Mouse (Mus musculus): ENCODE data around the gene Klhl29.

Klhl29 gene

DNA sequence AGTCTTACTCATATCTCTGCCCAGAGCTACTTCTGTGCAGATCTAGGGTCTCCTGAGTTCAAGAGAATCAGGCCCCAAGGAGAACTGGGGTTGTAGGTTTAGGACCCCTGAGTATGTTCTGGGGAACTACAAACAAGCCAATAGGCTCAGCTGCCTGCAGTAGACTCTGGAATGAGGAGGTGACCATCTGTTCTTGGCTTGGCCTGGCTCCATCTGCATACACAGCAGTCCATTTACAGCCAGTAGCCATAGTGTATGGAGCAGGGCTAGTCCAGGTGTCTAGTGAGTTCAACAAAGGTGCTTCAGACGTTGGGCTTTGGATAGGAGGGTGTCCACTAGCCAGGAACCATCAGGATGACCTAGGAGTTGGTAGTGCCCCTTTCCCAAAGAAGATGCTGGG lies 151.9 kb downstream of the Klhl29 start:
- DNase-seq (ENCODE audit: extremely low spot score, low read depth, low spot score), result no peak

DNA sequence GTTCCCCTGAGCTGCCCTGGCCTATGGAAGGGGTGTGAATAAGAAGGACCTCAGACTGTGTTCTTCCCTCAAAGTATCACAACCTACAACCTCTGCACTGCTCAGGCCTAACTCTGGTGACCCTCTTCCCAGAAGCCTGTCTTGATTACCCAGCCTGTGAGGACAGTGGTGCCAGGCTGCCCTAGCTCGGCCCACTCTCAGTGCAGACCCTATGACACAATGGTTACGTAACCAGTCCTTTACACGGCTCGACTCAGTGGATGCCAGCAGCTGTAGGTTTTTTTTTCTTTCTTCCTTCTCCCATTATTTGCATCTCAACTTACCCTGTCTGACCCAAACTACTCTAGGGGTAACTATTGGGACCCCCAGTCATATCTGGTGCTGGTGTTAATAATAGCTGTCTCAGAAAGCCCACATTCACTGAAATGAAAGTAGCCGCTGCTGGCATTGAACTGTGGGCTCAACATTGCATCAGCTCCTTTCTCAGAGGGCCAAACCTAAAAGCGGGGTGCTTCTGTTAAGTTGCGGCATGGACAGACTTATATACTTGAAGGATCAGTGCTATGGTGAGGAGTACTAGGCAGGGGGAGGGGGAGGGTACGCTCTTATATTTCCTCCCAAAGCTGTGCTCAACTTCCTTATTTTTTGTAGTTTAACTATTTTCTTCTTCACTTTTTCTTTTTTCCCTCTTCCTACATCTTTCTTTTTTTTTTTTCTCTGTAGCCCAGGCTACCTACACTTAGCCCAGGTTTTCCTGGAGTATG lies 152.9 kb downstream of the Klhl29 start:
- DNase-seq (ENCODE audit: extremely low spot score, low read depth, low spot score), result no peak

DNA sequence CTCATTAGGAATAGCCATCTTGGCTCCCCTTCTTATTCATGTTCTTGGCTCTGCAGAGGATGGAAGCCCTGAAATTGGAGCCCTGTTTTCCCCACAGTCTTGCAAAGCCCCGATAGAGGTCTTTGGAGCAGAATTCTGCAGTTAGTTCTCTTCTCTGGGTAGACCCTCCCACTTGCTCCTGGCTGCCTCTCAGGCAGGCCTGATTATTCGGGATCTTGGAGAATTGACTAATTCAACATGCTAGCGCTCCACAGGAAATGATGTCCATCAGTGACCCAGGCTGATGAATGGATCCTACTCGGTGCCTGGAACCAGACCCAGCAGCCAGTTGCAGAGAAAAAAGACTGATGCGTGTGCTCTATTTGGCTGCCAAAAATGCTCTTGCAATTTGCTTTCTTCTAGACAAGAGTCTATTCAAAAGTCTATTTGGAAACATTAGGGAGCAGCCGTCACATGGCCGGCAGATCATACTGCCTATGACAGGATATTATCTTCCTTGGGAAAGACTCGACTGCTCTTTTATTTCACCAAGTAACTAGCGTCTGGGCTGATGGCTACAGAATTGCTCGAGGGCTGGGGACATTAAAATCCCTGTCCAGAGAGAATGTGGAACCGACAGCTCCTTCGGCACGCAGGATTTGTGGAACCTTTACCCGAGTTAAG lies 155.4 kb downstream of the Klhl29 start:
- DNase-seq (ENCODE audit: extremely low spot score, low read depth, low spot score), result no peak

DNA sequence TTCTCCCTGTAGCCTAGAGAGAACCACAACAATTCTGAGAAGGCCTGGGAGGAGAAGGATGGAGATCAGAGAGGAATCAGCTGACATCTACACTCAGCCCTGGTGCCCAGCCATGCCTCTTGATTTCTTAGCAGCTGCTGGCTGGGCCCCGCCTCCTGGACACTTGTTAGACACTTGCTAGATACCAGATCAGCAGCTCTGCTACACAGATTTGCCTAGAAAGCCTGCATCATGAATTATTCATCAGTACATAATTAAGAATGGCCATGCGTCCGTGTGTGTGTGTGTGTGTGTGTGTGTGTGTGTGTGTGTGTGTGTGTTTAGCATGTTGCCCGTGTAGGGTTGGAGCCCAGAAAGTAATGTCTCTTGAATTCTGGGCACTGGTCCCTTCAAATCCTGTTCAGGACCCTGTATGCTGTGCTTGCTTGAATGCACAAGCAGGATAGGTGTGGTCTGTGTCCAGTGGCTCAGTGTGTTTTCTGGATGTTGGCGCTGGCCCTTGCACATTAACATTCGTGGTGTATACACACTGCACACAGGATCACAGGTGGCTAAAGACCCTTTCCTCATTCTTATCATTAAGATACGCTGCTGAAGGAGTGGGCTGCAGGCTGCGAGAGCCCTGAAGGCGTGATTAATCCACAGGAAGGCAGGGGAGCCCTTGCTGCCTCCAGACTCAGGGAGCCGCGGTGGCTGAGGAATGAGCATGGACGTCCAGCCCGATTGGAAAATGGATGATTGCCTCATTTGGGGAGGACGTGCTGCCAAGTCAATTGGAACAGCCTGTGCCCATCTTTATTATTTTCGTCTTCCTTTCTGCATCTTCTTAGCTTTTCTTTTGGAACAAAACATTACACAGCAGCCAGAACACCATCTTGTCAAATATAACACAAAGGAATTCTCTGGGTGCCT lies 159.4 kb downstream of the Klhl29 start:
- no peak for DNase-seq (ENCODE audit: extremely low spot score, low read depth, low spot score)

DNA sequence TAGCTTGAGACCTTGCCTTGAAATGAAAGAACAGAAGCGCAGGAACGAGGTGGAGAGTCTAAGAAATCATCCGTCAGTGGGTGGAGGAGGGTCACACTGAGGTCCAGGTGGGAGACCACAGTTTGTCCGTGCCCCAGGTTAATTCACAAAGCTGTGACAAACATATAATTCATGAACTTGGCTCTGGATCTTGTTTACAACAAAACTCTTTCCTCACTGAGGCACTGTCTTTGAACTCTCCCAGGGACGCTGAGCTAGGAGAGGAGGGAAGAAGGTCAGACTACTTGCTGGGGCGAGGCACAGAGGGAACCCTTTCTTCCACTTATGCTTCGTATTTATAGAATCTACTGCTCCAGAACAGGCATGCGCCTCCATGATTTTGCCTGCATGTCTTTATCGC lies 161.2 kb downstream of the Klhl29 start:
- no peak for DNase-seq (ENCODE audit: extremely low spot score, low read depth, low spot score)

DNA sequence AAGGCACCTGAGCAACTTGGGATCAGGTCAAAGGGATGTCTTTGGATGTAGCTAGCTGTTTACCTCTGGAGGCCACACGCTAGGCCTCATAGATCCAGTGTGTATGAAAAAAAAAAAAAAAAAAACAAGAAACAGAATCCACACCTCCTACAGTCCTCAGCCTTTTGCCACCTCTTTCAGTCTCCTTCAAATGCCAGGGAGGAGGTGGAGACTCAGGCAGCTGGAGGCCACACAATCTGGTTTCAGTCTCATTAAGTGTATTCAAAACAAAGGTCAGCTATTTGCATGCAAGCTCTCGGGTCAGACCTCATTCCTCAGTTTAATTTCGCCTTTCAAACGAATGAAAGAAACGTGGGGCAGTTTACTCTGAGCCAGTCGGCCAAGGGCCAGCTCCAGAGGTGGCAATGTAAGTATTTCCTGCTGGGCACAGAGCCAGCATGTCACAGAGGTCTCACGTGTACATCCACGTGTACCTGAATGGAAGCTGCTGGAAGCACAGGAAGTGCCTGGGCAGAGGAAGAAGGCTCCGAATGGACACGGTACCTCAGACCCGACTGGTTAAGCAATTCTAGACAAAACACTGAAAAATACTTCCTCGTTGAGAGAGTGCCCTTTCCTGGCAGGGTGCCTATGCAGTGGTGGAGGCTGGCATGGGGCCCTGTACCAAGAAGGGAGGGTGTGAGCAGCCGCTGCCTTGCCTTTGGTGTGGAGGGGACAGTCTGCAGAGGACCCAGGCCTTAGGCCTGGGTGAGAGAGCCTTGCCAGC lies 162.0 kb downstream of the Klhl29 start:
- DNase-seq (ENCODE audit: extremely low spot score, low read depth, low spot score), result no peak

DNA sequence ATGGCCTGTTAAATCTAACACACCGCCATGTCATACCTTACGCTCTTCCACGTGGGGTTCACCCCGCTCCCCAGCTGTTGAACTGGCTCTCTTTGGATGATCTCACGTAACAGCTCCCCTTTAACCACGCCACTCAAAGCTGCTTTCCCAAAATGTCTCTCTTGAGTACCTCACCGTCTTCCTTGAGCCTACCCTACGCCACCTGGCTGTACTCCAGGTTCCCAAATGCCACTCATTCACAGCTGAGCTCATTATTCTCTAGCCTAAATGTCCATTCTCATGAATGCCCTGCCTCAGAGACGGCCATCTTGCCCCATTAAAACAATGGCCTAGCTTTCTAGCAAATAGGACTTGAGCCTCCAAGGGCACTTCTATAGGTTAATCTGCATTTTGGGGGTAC lies 163.6 kb downstream of the Klhl29 start:
- no peak for DNase-seq (ENCODE audit: extremely low spot score, low read depth, low spot score)

DNA sequence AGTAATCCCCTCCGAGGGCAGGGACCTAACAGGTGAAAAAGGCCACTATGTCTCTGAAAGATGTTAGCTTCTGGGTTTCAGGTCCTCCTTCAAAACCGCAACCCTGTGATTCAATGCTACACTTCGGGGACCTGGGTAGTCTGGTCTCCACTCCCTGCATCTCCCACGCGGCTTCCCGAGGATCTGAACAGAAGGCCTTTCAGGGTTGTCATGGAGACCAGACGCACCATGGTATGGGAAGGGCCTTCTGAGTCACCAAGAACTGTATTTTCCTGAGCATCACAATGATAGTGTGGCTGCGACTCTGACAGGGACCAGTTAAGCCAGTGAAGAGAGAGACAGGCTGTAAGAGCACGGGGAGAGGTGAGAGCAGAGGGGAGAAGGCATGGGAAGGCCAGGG lies 164.7 kb downstream of the Klhl29 start:
- DNase-seq (ENCODE audit: extremely low spot score, low read depth, low spot score), result no peak

DNA sequence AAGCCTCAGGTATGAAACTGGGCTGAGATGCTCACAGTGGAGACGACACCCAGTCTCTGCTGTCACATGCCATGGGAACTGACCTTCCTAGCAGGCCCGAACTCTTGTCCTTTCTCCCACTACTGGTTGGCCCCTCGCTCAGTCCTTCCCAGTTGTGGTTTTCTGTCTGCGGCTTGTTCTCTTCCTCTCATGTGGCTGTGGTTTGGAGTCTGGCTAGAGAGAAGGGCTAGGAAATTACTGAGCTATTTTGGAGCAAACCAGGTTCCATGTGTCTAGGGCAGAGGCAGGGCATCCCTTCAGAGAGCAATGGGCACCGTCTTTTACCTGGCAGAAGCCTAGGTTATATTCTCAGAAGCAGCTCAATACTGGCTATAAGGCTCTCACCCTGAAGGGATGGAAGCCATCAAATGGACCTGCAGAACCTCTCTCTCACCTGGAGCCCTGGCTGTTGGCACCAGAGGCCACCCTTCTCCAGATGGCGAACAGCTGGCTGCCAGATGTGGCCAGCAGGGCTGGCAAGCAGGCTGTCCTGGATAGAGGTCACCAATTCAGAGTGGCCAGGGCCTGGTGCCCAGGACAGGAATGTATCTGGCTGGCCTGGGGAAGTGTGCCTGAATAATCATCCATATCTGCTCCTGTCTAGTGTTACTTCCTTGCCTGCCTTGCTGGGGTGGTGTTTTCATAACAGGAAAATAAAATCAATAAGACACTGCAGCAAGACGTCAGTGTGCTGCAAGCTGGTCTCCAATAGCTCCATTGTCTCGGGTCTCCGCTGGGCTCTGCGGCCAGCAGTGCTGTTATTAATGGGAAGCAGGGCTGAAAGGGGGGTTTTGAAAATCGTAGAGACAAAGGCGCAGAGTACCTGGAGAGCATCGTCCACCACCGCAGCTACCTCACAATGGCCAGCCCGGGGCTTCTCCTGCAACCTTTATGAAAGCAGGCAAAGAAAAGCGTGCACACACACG lies 167.3 kb downstream of the Klhl29 start:
- no peak for DNase-seq (ENCODE audit: extremely low spot score, low read depth, low spot score)

DNA sequence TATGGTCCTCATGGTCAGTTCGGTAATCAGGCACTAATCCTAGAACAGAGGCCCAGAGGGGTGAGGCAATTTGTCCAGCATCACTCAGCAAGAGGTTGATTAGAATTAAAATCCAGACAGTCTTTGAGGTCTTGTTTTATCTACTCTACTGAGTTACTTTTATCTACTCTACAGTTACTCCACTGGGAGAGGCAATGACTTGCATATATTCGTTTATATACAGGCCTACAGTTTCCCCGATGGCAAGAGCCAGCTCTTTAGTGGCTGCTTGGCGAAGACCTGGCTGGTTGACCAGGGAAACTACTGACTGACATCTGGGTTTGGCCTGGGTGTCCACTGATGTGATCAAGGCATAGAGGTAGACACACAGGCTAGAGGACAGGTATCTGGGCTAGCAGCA lies 168.3 kb downstream of the Klhl29 start:
- DNase-seq (ENCODE audit: extremely low spot score, low read depth, low spot score), result no peak

DNA sequence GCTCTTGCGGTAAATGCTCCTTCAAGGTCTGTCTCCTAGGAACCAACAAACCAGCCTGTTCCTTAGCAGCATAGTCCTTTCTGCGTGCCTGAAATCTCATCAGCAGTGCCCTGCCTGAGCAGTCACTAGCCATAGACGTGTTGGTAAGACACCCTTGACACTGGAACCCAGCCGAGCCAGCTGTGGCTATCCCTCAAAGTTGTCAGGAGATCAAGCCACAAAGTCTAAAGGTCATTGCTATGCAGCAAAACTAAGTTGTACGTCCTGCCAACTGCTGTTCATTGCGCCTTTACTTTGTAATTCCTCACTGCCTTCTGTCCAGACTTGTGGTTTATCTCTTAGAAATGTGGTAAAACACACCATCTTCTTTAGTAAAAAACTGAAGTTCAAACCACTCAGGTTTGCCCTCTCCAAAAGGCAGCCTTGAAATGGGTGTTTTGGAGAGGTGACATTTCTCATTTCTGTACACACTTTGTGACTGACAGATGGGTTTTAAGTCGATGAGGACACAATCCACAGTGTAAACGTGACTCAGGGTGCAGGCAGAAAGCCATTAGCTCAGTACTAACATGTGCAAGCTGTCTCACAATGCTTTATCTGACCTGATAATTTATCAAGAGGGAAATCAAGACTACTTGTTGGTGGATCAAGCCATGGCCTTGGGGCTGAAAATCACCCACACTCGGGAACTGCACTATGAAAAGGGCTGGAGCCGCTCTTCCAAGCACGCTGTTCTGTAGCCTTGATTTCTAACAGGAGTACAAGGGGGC lies 171.2 kb downstream of the Klhl29 start:
- no peak for DNase-seq (ENCODE audit: extremely low spot score, low read depth, low spot score)

DNA sequence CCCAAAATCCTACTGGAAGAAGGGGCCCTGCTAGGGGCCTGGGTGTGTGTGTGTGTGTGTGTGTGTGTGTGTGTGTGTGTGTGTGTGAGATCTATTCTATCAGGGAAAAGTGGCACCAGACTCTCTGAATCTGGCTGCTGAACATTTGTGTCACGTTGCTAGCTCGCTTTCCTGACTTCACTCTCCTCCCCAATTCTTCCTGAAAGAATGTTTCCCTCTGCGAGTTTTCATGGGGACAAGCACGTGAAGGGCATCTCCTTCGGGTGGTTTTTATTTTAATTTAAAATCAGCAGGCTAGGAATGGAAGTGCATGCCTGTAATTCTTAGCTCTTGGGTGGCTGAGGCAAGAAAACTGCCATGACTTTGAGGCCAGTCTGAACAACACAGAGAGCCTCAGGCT lies 172.1 kb downstream of the Klhl29 start:
- DNase-seq (ENCODE audit: extremely low spot score, low read depth, low spot score), result no peak

DNA sequence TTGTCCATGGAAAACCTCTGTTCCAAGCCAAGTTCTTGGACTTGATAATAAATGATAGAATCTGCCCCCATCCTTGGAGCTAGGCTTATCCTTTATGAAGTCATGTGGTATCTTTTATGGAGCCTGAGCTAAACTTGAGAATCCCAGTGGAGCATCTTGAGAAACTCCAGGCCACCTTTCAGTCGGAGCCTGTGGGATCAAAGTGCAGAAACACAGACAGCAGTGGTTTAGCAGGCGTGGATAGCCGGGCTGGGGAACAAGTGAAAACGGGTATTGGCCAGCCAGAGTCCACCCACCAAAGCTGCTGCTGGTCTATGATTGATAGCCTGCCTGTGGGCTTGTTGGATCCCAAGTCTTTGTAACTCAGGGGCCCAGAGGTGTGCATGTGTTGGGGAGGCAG lies 177.2 kb downstream of the Klhl29 start:
- DNase-seq (ENCODE audit: extremely low spot score, low read depth, low spot score), result no peak

DNA sequence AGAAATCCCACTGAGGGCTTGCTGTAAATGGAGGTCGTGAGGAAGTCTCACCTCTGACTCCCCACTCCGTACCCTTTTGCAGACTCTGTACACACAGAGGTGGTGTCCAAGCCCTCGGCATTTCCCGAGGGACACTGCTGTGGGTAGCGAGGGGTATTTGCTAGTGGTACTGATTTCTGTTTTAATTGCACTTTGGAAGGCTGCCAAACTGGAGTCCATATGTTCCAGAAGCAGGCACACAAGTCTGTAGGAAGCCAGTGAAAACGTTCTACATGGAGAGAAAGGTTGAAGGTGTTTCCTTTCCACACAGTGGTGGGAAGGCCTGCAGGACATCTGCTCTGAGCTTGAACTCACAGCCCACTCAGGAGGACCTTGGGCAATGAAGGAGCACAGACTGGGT lies 181.3 kb downstream of the Klhl29 start:
- no peak for DNase-seq (ENCODE audit: extremely low spot score, low read depth, low spot score)

DNA sequence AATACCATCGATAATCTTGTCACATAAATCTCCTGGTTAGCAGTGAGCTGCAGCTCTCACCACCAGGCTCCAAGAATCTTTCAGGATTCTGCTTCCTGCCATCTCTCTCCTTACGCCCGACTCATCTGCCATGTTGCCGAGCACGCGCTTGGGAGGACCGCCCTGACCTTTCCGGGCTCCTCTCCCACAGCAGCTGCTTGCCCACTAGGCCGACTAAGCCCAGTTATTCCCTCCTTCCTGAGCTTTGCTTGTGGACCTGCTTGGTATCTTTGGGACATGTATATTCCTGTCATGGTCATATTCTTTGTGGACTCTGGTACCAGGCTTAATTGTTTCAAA lies 183.1 kb downstream of the Klhl29 start:
- DNase-seq (ENCODE audit: extremely low spot score, low read depth, low spot score), result no peak

DNA sequence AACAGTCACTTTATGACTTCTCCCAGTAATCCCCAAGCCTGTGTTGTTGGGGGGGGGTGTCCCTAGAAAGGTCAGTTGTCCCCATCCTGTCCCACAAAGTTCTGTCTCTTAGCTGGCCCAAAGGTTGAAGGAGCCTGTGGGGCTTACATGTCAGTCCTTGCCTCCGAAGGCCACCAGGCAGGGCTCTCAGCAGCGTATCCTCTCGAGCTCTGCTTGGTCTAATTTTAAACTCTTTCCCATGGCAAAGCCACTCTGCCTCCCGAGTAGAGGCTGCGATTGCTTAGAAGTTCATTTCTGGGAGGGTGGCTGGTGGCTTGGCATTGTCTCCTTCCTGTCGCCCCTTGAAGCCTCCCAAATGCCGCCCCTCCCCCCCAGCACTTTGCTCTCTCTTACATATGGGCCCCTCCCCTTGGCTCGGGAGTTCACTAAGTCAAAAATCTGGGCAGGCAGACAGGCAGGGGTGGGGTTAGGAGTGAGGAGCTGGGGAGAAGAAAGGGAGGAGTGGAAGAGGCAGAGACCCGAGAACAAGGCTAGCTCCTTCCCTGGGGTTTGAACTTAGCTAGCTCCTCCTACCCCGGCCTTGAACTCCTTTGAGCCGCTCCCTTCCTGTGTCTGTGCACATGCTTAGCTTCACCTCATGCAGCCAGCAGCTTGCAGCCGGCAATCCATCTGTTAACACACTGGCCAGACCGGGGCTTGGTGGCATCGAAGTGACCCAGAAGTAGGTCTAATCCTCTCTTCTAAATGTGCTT lies 183.7 kb downstream of the Klhl29 start:
- no peak for DNase-seq (ENCODE audit: extremely low spot score, low read depth, low spot score)

DNA sequence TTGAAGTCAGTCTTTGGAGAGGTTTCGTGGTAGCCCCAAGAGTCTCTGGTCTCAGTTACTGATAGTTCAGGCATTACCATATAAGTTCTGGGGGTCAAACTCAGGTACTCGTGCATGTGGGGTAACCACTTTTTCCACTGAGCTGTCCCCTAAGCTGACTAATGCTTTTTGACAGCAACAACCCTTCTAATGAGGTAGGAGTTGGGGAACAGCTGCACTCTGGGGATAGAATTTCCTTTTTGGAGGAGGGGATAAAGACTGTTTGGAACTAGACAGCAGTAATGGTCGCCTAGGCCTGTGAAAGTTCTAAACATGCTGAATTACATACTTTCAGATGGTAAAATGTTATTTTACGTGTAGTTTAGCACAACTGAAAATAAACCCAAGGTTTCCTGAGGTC lies 184.3 kb downstream of the Klhl29 start:
- DNase-seq (ENCODE audit: extremely low spot score, low read depth, low spot score), result no peak

DNA sequence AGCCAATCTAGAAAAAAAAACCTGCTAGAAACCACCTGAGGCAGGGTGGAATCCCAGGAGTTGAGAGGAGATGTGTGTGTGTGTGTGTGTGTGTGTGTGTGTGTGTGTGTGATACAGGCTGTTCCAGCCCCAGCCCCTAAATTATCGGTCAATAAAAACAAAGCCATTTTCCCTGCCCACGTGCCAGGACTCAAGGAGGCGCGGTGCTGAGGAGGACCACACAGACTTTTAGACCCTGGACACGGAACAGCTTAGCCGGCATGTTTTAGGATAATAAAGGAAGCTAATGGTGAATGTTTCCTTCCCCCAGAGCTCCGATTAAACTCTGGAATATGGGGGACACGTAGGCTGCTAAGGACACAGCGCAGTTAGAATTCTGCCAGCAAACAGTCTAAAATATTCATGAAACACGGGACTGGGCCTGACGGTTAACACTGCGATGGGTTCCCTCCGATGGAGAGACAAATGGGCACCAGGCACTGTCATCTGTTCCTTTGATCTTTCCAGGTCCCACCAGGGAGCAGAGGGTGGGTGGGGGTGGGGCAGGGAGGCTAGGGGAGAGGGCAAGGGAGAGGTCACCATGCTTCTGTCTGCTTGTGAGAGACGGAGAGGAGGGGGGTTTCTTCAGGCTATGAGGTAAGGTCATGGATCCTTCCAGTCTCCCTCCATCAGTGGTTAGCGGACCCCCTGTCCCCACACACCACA lies 185.9 kb downstream of the Klhl29 start:
- DNase-seq (ENCODE audit: extremely low spot score, low read depth, low spot score), result no peak

All from hindlimb bud, embryonic 11.5 days (tissue).